Mouse (Mus musculus) E14TG2a.4 (cell line): ENCODE results near the gene Cd2.

Source experiments
- CTCF ChIP-seq: conservative IDR thresholded peaks from 2 replicates; pipeline ENCODE4 v1.5.1; 2014; ENCODE audit warnings: low read length
- NANOG ChIP-seq: IDR thresholded peaks from 2 replicates; pipeline ENCODE4 v1.6.1; 2014; ENCODE audit warnings: borderline replicate concordance, low read length, mixed read lengths
- POU5F1 ChIP-seq: IDR thresholded peaks from 2 replicates; pipeline ENCODE4 v1.6.1; 2014; ENCODE audit warnings: low read length, borderline replicate concordance

DNA sequence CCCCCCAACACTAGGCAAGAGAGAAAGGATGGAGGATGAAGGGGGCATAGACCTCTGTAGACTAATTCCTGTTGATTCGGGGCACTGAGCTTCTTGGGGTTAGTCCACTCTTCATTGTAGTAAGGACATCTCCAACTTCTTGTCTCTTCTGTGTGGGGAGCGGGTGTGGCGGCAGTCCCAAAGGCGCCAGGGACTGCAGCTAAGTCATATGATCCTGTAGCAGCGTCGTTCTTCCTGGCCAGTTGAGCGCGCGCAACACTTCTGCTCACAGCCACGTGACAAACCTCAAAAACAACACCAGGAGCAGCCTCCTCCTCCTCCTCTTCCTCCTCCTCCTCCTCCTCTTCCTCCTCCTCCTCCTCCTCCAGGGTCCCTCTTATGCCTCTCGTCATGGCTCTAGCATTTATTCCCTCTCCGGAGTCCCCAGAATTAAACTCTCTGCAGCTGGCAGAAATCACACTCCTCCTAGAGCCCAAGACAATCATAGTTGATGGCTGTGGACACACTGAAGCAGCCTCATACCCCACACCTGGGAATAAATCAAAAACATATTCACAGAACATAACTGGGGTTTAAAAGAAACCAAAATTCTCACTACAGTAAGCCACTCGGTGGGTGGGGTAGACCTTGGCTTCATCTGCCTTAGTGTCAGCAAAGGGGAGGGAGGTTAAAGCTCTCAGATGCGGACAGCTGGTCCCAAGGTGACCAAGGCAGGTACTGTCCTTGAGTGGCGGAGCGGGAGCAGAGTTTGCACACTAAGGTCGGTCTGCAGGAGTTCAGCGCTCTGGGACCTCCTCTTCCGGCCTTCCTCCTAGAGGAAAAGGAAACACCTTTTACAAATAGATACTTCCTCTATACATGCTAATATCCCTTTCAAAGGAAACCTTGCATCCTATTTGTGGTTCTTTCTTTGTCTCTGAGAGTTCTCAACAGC is 3.1 kb upstream of the Cd2 start:
- TF ChIP-seq CTCF = no peak
- TF ChIP-seq NANOG = no peak
- no peak for TF ChIP-seq POU5F1
